Mouse (Mus musculus) stomach, postnatal 0 days (tissue): Measurements from ENCODE around the gene Fgfr1op2.

ENCODE experiments used
- CTCF ChIP-seq: IDR thresholded peaks from 2 replicates; pipeline ENCODE4 v1.5.1; 2016; ENCODE audit warnings: antibody characterized with exemption, low read depth, mild to moderate bottlenecking, moderate library complexity
- EP300 ChIP-seq: optimal IDR thresholded peaks from 2 replicates; pipeline ENCODE3; 2016; ENCODE audit warnings: antibody characterized with exemption

GRCm38 (mm10) chr6:146530769-146531168, 46.2 kb upstream of the Fgfr1op2 start:
- TF ChIP-seq EP300 (no peak), CTCF (no peak)
